Mouse (Mus musculus) limb, embryonic 11.5 days (tissue): ENCODE data around the gene Arsb. TPM values are rescaled to one million over a fixed set of nuclear protein-coding genes. Genes with fewer than 3 reads are reported as not detected.

ENCODE experiments used
- ATAC-seq: fragments of 200-750 bp; cut with Nextera tagmentation; 2 replicates; pipeline ENCODE4 v1.8.0; 2017; ENCODE audit warnings: low read depth; ENCODE audit not compliant: insufficient number of reproducible peaks, low FRiP score, low TSS enrichment
- DNase-seq: peaks from one replicate; pipeline ENCODE4 v3.0.0-alpha.2; 2015; ENCODE audit warnings: low spot score
- H3K27ac ChIP-seq: fragments of 300-500 bp; sonication (generic); replicated peaks from 2 replicates; pipeline ENCODE4 v1.5.1; 2014; ENCODE audit warnings: low read depth, mild to moderate bottlenecking, low read length
- H3K27me3 ChIP-seq: fragments of 300-500 bp; sonication (generic); 2 replicates; pipeline ENCODE4 v1.6.1; 2014; ENCODE audit warnings: mild to moderate bottlenecking, low read length, mixed read lengths; ENCODE audit not compliant: control insufficient read depth, insufficient read depth
- H3K36me3 ChIP-seq: fragments of 300-500 bp; sonication (generic); 2 replicates; pipeline ENCODE4 v1.6.1; 2014; ENCODE audit warnings: mild to moderate bottlenecking, low read length, moderate library complexity, mixed read lengths; ENCODE audit not compliant: control insufficient read depth, insufficient read depth
- H3K4me1 ChIP-seq: fragments of 300-500 bp; sonication (generic); 2 replicates; pipeline ENCODE4 v1.6.1; 2014; ENCODE audit warnings: low read length, mixed read lengths; ENCODE audit not compliant: control insufficient read depth, insufficient read depth
- H3K4me2 ChIP-seq: fragments of 300-500 bp; sonication (generic); 2 replicates; pipeline ENCODE4 v1.6.1; 2014; ENCODE audit warnings: low read depth, mild to moderate bottlenecking, moderate library complexity; ENCODE audit not compliant: severe bottlenecking
- H3K4me3 ChIP-seq: fragments of 300-500 bp; sonication (generic); 2 replicates; pipeline ENCODE4 v1.5.1; 2014; ENCODE audit warnings: low read depth, low read length
- H3K9ac ChIP-seq: fragments of 300-500 bp; sonication (generic); 2 replicates; pipeline ENCODE4 v1.6.1; 2014; ENCODE audit warnings: mild to moderate bottlenecking, low read length
- H3K9me3 ChIP-seq: fragments of 300-500 bp; sonication (generic); 2 replicates; pipeline ENCODE4 v1.6.1; 2016; ENCODE audit warnings: low read length; ENCODE audit not compliant: control insufficient read depth
- WGBS: fragments of 180-500 bp; shearing (Covaris S2); extraction: QIAGEN DNeasy Blood & Tissue Kit; methylation state at CpG from one replicate; pipeline ENCODE4 v1.1.7; 2014; 5-methylcytosine and 5-hydroxymethylcytosine counted together
- polyA plus RNA-seq: library from polyadenylated mRNA; unstranded; fragments of >200 nt; fragmentation: Nextera tagmentation; extraction: Ambion mirVana; gene quantifications from 2 replicates; pipeline ENCODE4 v1.2.1, GENCODE M21; 2014

Arsb gene
- polyA plus RNA-seq, 1 experiment from 2014 or later, result 10.2 TPM

DNA sequence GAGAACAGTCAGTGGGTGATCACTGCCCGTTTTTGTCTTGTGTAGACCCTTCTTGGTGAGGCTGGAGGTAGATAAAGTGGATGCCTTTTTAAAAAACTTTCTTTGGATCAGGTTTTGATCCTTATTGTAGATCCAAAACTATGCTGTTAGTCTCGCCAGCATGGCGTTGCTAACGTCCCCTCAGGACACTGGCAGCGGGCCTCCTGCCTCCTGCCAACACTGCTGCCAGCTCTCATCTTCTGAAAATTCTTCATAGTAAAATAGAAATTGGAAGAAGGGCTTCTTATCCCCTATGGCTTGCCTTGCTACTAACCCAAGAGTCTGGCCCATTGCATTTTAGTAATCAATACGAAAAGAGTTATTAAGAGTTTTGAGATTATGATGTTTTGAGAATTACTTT lies 101.2 kb downstream of the Arsb start:
- no peak for DNase-seq
- Histone ChIP-seq H3K27ac (no peak overlapping the region), H3K4me1 (no peaks in the 10 kb centered on the region), H3K36me3 (no peaks in the 10 kb centered on the region), H3K9ac (no peak overlapping the region), H3K4me2 (no peak overlapping the region), H3K4me3 (no peak overlapping the region), H3K9me3 (no peaks in the 10 kb centered on the region), H3K27me3 (no peaks in the 10 kb centered on the region)
- no peak for ATAC-seq
- 93% methylated on average over 6 of the region's 6 CpGs for WGBS

DNA sequence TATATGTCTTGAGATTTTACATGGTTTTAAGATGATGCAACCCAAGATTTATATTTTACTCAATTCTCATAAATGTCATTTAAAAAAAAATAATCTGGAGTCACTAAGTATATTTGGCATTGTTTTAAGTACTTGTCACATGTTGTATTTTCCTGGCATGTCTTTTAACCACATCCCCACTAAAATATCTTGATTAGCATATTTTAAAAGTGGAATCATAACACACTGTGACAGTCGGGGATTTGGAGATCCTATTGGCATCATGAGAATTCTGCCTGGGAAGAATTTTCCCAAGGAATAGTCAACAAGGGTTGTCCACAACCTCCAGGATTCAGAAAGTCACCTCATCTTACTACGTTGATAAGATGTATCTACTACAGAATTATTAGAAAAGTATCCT lies 106.5 kb downstream of the Arsb start:
- Histone ChIP-seq H3K4me1 (no peaks in the 10 kb centered on the region), H3K9me3 (no peaks in the 10 kb centered on the region)
- 88% methylated on average over 2 of the region's 2 CpGs for WGBS

GRCm38 (mm10) chr13:93879426-93879825 lies 108.0 kb downstream of the Arsb start:
- WGBS, result 83% methylated on average over 5 of the region's 5 CpGs
- ATAC-seq, result no peak
- H3K36me3 ChIP-seq, result no peaks in the 10 kb centered on the region

More for the DNA sequence above, 106.5 kb downstream of the Arsb start:
- Histone ChIP-seq H3K36me3 (no peaks in the 10 kb centered on the region), H3K27ac (no peak overlapping the region), H3K27me3 (no peaks in the 10 kb centered on the region), H3K9ac (no peak overlapping the region), H3K4me2 (no peak overlapping the region), H3K4me3 (no peak overlapping the region)
- no peak for ATAC-seq
- no peak for DNase-seq

DNA sequence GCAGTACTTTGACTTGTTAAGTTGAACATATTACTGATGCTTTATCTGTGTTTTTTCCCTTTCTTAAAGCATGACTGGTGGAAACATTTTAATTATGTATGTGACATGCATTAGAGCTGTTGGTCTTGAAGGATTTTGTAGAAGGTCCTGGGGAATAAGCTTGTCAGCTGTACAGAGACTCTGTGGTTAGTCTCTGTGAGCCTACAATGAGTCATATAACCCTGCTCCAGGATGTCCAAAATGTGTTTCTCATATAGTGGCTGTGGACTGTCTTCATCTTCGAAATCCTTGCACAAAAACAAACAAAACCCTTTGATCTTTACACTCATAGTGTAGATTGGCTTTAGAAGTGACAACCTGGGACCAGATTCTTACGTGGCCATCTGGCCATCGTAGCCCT lies 110.7 kb downstream of the Arsb start:
- H3K9ac ChIP-seq, result no peak overlapping the region
- no peak overlapping the region for H3K4me2 ChIP-seq
- H3K27me3 ChIP-seq, result no peaks in the 10 kb centered on the region
- H3K36me3 ChIP-seq, result no peaks in the 10 kb centered on the region
- 79% methylated on average over 3 of the region's 3 CpGs for WGBS
- H3K27ac ChIP-seq, result no peak overlapping the region
- H3K4me1 ChIP-seq, result no peaks in the 10 kb centered on the region
- DNase-seq (no peak), ATAC-seq (no peak)
- no peaks in the 10 kb centered on the region for H3K9me3 ChIP-seq
- no peak overlapping the region for H3K4me3 ChIP-seq

More at GRCm38 (mm10) chr13:93879426-93879825, 108.0 kb downstream of the Arsb start:
- Histone ChIP-seq H3K4me3 (no peak overlapping the region), H3K4me2 (no peak overlapping the region), H3K9me3 (no peaks in the 10 kb centered on the region), H3K9ac (no peak overlapping the region), H3K4me1 (no peaks in the 10 kb centered on the region), H3K27me3 (no peaks in the 10 kb centered on the region), H3K27ac (no peak overlapping the region)
- DNase-seq, result no peak

DNA sequence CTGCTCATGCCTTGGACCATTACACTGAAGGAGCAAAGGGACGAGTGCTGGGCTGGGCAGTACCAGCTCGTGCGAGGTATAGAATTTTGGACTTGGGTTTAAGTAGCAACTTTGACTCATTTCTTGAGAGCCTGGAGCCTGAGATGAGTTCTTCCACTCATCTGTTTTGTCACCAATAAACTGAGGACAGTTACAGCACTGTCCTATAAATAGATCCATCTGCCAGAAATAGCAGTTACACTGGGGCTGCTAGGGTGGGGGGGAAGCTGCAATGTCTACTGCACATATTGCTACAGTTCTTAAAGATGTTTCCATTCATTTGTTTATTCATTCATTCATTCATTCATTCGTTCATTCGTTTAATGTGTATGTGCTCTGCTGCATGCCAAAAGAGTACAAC lies 115.6 kb downstream of the Arsb start:
- ATAC-seq, result no peak
- no peaks in the 10 kb centered on the region for H3K36me3 ChIP-seq

GRCm38 (mm10) chr13:93888196-93888595 lies 116.8 kb downstream of the Arsb start:
- WGBS, result 89% methylated on average over 2 of the region's 2 CpGs
- no peaks in the 10 kb centered on the region for H3K9me3 ChIP-seq
- no peaks in the 10 kb centered on the region for H3K4me1 ChIP-seq
- DNase-seq (no peak), ATAC-seq (no peak)
- no peak overlapping the region for H3K9ac ChIP-seq
- no peak overlapping the region for H3K27ac ChIP-seq
- no peak overlapping the region for H3K4me3 ChIP-seq
- H3K27me3 ChIP-seq, result no peaks in the 10 kb centered on the region
- H3K4me2 ChIP-seq, result no peak overlapping the region
- no peaks in the 10 kb centered on the region for H3K36me3 ChIP-seq

More for the DNA sequence above, 115.6 kb downstream of the Arsb start:
- H3K27me3 ChIP-seq, result no peaks in the 10 kb centered on the region
- no peak overlapping the region for H3K9ac ChIP-seq
- H3K4me2 ChIP-seq, result no peak overlapping the region
- 89% methylated on average over 5 of the region's 5 CpGs for WGBS
- H3K9me3 ChIP-seq, result no peaks in the 10 kb centered on the region
- no peak for DNase-seq
- H3K27ac ChIP-seq, result no peak overlapping the region
- no peak overlapping the region for H3K4me3 ChIP-seq
- no peaks in the 10 kb centered on the region for H3K4me1 ChIP-seq

- H3K9me3 ChIP-seq, result no peaks in the 10 kb centered on the region
- H3K4me2 ChIP-seq, result no peak overlapping the region
- no peak overlapping the region for H3K9ac ChIP-seq
- no peaks in the 10 kb centered on the region for H3K4me1 ChIP-seq
- ATAC-seq (no peak), DNase-seq (no peak)
- H3K27me3 ChIP-seq, result no peaks in the 10 kb centered on the region
- no peak overlapping the region for H3K27ac ChIP-seq
- WGBS, result 87% methylated on average over 3 of the region's 3 CpGs
- no peaks in the 10 kb centered on the region for H3K36me3 ChIP-seq
- no peak overlapping the region for H3K4me3 ChIP-seq
Observed at GRCm38 (mm10) chr13:93888916-93889315, 117.5 kb downstream of the Arsb start.

- 64% methylated on average over 3 of the region's 3 CpGs for WGBS
- H3K4me1 ChIP-seq, result no peaks in the 10 kb centered on the region
- H3K9ac ChIP-seq, result no peak overlapping the region
- H3K27ac ChIP-seq, result no peak overlapping the region
- no peaks in the 10 kb centered on the region for H3K9me3 ChIP-seq
- no peak overlapping the region for H3K4me2 ChIP-seq
- no peaks in the 10 kb centered on the region for H3K27me3 ChIP-seq
- H3K36me3 ChIP-seq, result no peaks in the 10 kb centered on the region
- no peak for ATAC-seq
- no peak overlapping the region for H3K4me3 ChIP-seq
- DNase-seq, result no peak
Observed at GRCm38 (mm10) chr13:93889991-93890390, 118.6 kb downstream of the Arsb start.

GRCm38 (mm10) chr13:93891276-93891675 lies 119.8 kb downstream of the Arsb start:
- no peak overlapping the region for H3K4me3 ChIP-seq
- no peaks in the 10 kb centered on the region for H3K36me3 ChIP-seq
- H3K27ac ChIP-seq, result no peak overlapping the region
- ATAC-seq (no peak), DNase-seq (no peak)
- no peak overlapping the region for H3K9ac ChIP-seq
- no peaks in the 10 kb centered on the region for H3K9me3 ChIP-seq
- H3K27me3 ChIP-seq, result no peaks in the 10 kb centered on the region
- no peak overlapping the region for H3K4me2 ChIP-seq
- WGBS, result 88% methylated on average over 6 of the region's 6 CpGs
- H3K4me1 ChIP-seq, result no peaks in the 10 kb centered on the region
